Mouse (Mus musculus) hindbrain, postnatal 0 days (tissue): ENCODE measurements around the gene Tec. TPM values are rescaled to one million over a fixed set of nuclear protein-coding genes. Genes with fewer than 3 reads are reported as not detected.
A peak's percentile ranks its signal among the peaks of the same experiment; 100 is the strongest.

Experiments used
- ATAC-seq: fragments of 200-750 bp; cut with Nextera tagmentation; 2 replicates; pipeline ENCODE4 v1.8.0; 2017; ENCODE audit warnings: mild to moderate bottlenecking, moderate TSS enrichment, moderate library complexity
- DNase-seq: peaks from one replicate; pipeline ENCODE4 v3.0.0-alpha.2; 2015; ENCODE audit warnings: low spot score
- H3K27ac ChIP-seq: fragments of 300-500 bp; sonication (generic); 2 replicates; pipeline ENCODE4 v1.5.1; 2014; ENCODE audit warnings: mild to moderate bottlenecking
- H3K27me3 ChIP-seq: fragments of 300-500 bp; sonication (generic); 2 replicates; pipeline ENCODE4 v1.6.1; 2014; ENCODE audit warnings: low read length, mixed read lengths; ENCODE audit not compliant: insufficient read depth
- H3K36me3 ChIP-seq: fragments of 300-500 bp; sonication (generic); 2 replicates; pipeline ENCODE4 v1.6.1; 2014; ENCODE audit warnings: low read length, mixed read lengths; ENCODE audit not compliant: insufficient read depth
- H3K4me1 ChIP-seq: fragments of 300-500 bp; sonication (generic); 2 replicates; pipeline ENCODE4 v1.6.1; 2014; ENCODE audit warnings: antibody characterized with exemption, low read length, mixed read lengths; ENCODE audit not compliant: insufficient read depth
- H3K4me2 ChIP-seq: fragments of 300-500 bp; sonication (generic); 2 replicates; pipeline ENCODE4 v1.6.1; 2014; ENCODE audit warnings: low read depth, mild to moderate bottlenecking, low read length, moderate library complexity, mixed read lengths
- H3K4me3 ChIP-seq: fragments of 300-500 bp; sonication (generic); 2 replicates; pipeline ENCODE4 v1.5.1; 2014; ENCODE audit warnings: low read length
- H3K9ac ChIP-seq: fragments of 300-500 bp; sonication (generic); replicated peaks from 2 replicates; pipeline ENCODE4 v1.6.1; 2014; ENCODE audit warnings: mild to moderate bottlenecking, low read length, moderate library complexity, mixed read lengths
- H3K9me3 ChIP-seq: fragments of 300-500 bp; sonication (generic); 2 replicates; pipeline ENCODE4 v1.6.1; 2016; ENCODE audit warnings: low read length, mixed read lengths
- CTCF ChIP-seq: IDR thresholded peaks from 2 replicates; pipeline ENCODE4 v1.5.1; 2016; ENCODE audit warnings: antibody characterized with exemption, control low read depth, low read depth
- WGBS: fragments of 180-500 bp; shearing (Covaris S2); extraction: QIAGEN DNeasy Blood & Tissue Kit; methylation state at CpG from one replicate; pipeline ENCODE4 v1.1.7; 2014; 5-methylcytosine and 5-hydroxymethylcytosine counted together
- polyA plus RNA-seq: library from polyadenylated mRNA; unstranded; fragments of >200 nt; fragmentation: Nextera tagmentation; extraction: Ambion mirVana; gene quantifications from 2 replicates; pipeline ENCODE4 v1.2.1, GENCODE M21; 2015
- total RNA-seq: library from RNA; depleted of rRNA; stranded (reverse); fragments of >200 nt; gene quantifications from 2 replicates; pipeline ENCODE4 v1.2.3, GENCODE M21; 2014

Gene Tec
- total and polyA plus RNA-seq, 2 experiments from 2014 or later, result 3.0 to 3.6 TPM

- WGBS, result 84% methylated on average over 1 of the region's 1 CpGs
- ATAC-seq, result no peak
- TF ChIP-seq CTCF, result no peak
- Histone ChIP-seq H3K27ac (no peak overlapping the region), H3K36me3 (no peaks in the 10 kb centered on the region), H3K4me3 (no peak overlapping the region), H3K27me3 (no peaks in the 10 kb centered on the region), H3K9ac (no peak overlapping the region), H3K4me1 (no peaks in the 10 kb centered on the region), H3K9me3 (no peaks in the 10 kb centered on the region), H3K4me2 (no peak overlapping the region)
- no peak for DNase-seq
These were observed 135.4 kb downstream of the Tec start for GRCm38 (mm10) chr5:72732885-72733284.

DNA sequence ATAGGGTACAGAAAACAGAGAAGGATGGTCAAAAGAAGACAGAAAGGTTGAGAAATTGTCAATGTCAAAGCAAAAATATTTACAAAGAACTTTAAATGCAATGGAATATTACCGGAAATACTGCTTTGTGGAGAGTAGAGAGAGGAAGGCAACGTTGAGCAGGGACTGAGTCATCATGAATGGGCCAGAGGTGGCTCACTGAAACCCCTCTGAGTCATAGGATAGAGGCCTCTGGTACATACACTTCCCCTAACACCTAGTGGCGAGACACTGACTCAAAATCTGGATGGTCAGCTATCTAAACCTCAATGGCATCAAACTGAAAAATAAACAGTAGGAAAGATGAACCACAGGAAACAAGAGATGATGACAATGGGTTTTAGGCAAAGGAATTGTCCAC, 142.9 kb downstream of the Tec start:
- no peaks in the 10 kb centered on the region for H3K36me3 ChIP-seq
- no peaks in the 10 kb centered on the region for H3K9me3 ChIP-seq
- no peaks in the 10 kb centered on the region for H3K4me1 ChIP-seq
- 86% methylated on average over 3 of the region's 3 CpGs for WGBS
- H3K4me3 ChIP-seq, result no peak overlapping the region
- TF ChIP-seq CTCF, result no peak
- no peak for ATAC-seq
- H3K4me2 ChIP-seq, result no peak overlapping the region
- no peak overlapping the region for H3K27ac ChIP-seq
- H3K27me3 ChIP-seq, result no peaks in the 10 kb centered on the region
- H3K9ac ChIP-seq, result no peak overlapping the region
- no peak for DNase-seq

GRCm38 (mm10) chr5:72723429-72723828, 144.9 kb downstream of the Tec start:
- ATAC-seq, result no peak
- no peak overlapping the region for H3K27ac ChIP-seq
- no peaks in the 10 kb centered on the region for H3K9me3 ChIP-seq
- no peak for DNase-seq
- TF ChIP-seq CTCF, result no peak
- no peak overlapping the region for H3K4me3 ChIP-seq
- H3K27me3 ChIP-seq, result no peaks in the 10 kb centered on the region
- no peaks in the 10 kb centered on the region for H3K4me1 ChIP-seq
- no peak overlapping the region for H3K9ac ChIP-seq
- H3K36me3 ChIP-seq, result no peaks in the 10 kb centered on the region
- 78% methylated on average over 2 of the region's 2 CpGs for WGBS
- no peak overlapping the region for H3K4me2 ChIP-seq

- Histone ChIP-seq H3K36me3 (no peaks in the 10 kb centered on the region), H3K9me3 (no peaks in the 10 kb centered on the region), H3K4me3 (no peak overlapping the region), H3K4me1 (no peaks in the 10 kb centered on the region), H3K4me2 (no peak overlapping the region), H3K27me3 (no peaks in the 10 kb centered on the region), H3K9ac (no peak overlapping the region), H3K27ac (no peak overlapping the region)
- TF ChIP-seq CTCF, result peak; percentile 18; the same call in 1 of the 2 replicates
- DNase-seq (no peak), ATAC-seq (no peak)
- WGBS, result 60% methylated on average over 7 of the region's 7 CpGs
These were observed 147.7 kb downstream of the Tec start for GRCm38 (mm10) chr5:72720587-72720986.

GRCm38 (mm10) chr5:72710572-72711278, 157.6 kb downstream of the Tec start:
- no peak overlapping the region for H3K9ac ChIP-seq
- WGBS, result 29% methylated on average over 4 of the region's 4 CpGs
- 0 out of 2 replicates have a peak, but pooled peaks have one; percentile 21 for ATAC-seq

DNA sequence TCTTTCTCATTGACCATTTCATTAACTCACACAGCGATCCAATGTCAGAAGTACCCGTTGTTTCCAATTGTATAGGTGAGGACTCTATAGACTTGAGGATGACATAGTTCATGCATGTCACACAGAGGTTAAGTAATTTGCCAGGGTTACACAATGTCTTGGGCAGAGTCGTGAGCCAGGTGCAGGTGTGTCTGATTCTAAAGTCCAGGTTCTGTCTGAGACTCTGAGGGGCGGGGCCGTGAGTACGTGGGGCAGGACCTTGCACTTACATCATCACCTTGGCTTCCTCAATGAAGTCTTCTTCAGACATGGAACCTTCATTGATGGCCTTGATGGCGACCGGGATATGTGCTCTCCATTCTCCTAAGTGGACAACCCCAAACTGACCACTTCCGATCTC, 158.3 kb downstream of the Tec start:
- no peaks in the 10 kb centered on the region for H3K36me3 ChIP-seq
- ATAC-seq (no peak), DNase-seq (no peak)
- no peak overlapping the region for H3K27ac ChIP-seq
- H3K4me3 ChIP-seq, result no peak overlapping the region
- no peaks in the 10 kb centered on the region for H3K27me3 ChIP-seq
- no peaks in the 10 kb centered on the region for H3K4me1 ChIP-seq
- no peak overlapping the region for H3K9ac ChIP-seq
- no peak for TF ChIP-seq CTCF
- H3K9me3 ChIP-seq, result 0 out of 2 replicates have a peak, but pooled peaks cover 2% of the 10 kb centered on the region
- WGBS, result 92% methylated on average over 9 of the region's 9 CpGs
- H3K4me2 ChIP-seq, result no peak overlapping the region

More at GRCm38 (mm10) chr5:72710572-72711278, 157.6 kb downstream of the Tec start:
- no peaks in the 10 kb centered on the region for H3K27me3 ChIP-seq
- H3K9me3 ChIP-seq, result no peaks in the 10 kb centered on the region
- no peak overlapping the region for H3K4me2 ChIP-seq
- H3K4me1 ChIP-seq, result no peaks in the 10 kb centered on the region
- H3K27ac ChIP-seq, result no peak overlapping the region
- peak; percentile 93 for TF ChIP-seq CTCF
- H3K4me3 ChIP-seq, result no peak overlapping the region
- H3K36me3 ChIP-seq, result no peaks in the 10 kb centered on the region
- DNase-seq, result peak; percentile 85

DNA sequence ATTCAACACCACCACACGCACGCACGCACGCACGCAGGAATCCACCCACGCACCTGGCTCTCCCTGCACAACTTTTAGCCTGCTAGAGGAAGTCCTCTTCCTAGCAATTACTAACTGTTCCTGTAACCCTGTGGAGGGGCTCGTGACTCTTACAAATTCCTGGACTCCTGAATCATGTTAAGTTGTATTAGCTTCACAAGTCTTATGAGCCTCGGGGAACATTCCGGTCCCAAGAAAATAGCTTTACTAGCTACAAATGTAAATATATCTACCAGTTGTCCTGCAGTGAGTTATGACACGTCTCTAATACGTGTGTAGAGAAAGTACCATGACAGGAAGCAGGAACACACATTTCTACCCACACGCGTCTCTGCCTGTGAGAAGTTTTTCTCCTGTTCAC, 158.8 kb downstream of the Tec start:
- Histone ChIP-seq H3K27ac (no peak overlapping the region), H3K36me3 (no peaks in the 10 kb centered on the region), H3K27me3 (no peaks in the 10 kb centered on the region), H3K4me3 (no peak overlapping the region), H3K4me2 (no peak overlapping the region), H3K4me1 (no peaks in the 10 kb centered on the region), H3K9me3 (0 out of 2 replicates have a peak, but pooled peaks cover 3% of the 10 kb centered on the region), H3K9ac (no peak overlapping the region)
- DNase-seq (no peak), ATAC-seq (no peak)
- 95% methylated on average over 13 of the region's 13 CpGs for WGBS
- TF ChIP-seq CTCF, result no peak
